Mouse (Mus musculus): ENCODE data around the gene Cyp2j8.
"Not testable (repeated sequence)": the region's sequence is repeated elsewhere in the genome, so short reads cannot be mapped to it uniquely, and the experiment has no call there.

The Cyp2j8 gene

GRCm38 (mm10) chr4:96507286-96507685 lies at the start of gene Cyp2j8:
TSS of gene Cyp2j8 (minus strand) at chr4:96507386.
- no peak for DNase-seq

GRCm38 (mm10) chr4:96553133-96553819 lies 46.1 kb upstream of the Cyp2j8 start, which contains the start of gene Cyp2j6:
TSS of gene Cyp2j6 (minus strand) at chr4:96553661.
- DNase-seq = peak; percentile 56

GRCm38 (mm10) chr4:96551619-96552018 lies 44.4 kb upstream of the Cyp2j8 start:
- DNase-seq = no peak

GRCm38 (mm10) chr4:96545976-96546375 lies 38.8 kb upstream of the Cyp2j8 start:
- peak; percentile 54 for DNase-seq

GRCm38 (mm10) chr4:96525772-96526171 lies 18.6 kb upstream of the Cyp2j8 start:
- DNase-seq = peak; percentile 15

GRCm38 (mm10) chr4:96522256-96522655 lies 15.1 kb upstream of the Cyp2j8 start:
- DNase-seq = no peak

GRCm38 (mm10) chr4:96510083-96510482 lies 2.9 kb upstream of the Cyp2j8 start:
- no peak for DNase-seq

GRCm38 (mm10) chr4:96463311-96464060 lies 43.7 kb downstream of the Cyp2j8 start:
- not testable (repeated sequence) for DNase-seq
